In the genomic region with DNA sequence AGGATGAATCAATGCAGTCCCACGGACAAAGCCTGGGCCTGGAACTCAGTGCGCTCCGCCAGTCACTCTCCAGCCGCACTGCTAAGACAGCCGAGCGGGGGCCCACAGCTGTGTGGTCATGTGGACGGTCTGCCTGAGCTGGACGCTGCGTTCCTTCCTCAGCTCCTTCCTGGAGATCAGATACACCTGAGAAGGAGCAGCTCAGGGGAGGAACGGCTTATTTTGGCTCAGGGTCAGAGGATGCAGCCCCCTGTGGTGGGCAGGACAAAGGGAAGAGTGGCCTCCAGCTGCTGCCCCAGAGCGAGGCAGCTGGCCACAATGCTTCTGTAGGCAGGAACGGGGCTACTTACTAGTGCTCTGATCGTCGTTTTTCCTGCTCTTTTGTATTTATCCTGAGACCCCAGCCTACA, we compare ENCODE assay signal across 8 mouse cellular contexts. TPM values are rescaled to one million over a fixed set of nuclear protein-coding genes. Genes with fewer than 3 reads are reported as not detected.
DNase-seq lines count a peak whose midpoint lies in the region; ATAC-seq and TF ChIP-seq lines count a peak whose summit lies in the region.

No protein-coding gene starts in this region.

- H3K9ac ChIP-seq in lung, embryonic 14.5 days = peak overlapping the region; percentile 23; the same call in 1 of the 2 replicates
- H3K9ac ChIP-seq in forebrain, embryonic 11.5 days (ENCODE audit: low read length) = peak overlapping the region; percentile 20
- H3K9ac ChIP-seq in intestine, postnatal 0 days (ENCODE audit: low read depth, low read length) = no peak overlapping the region

- 8% methylated on average over 14 of the region's 14 CpGs for WGBS in lung, embryonic 14.5 days
- 23% methylated on average over 14 of the region's 14 CpGs for WGBS in lung, adult 2 months
- 4% methylated on average over 14 of the region's 14 CpGs for WGBS in forebrain, embryonic 11.5 days
- 19% methylated on average over 14 of the region's 14 CpGs for WGBS in intestine, postnatal 0 days

- H3K4me1 ChIP-seq in lung, embryonic 14.5 days (ENCODE audit: insufficient read depth) = no peaks in the 10 kb centered on the region
- no peaks in the 10 kb centered on the region for H3K4me1 ChIP-seq in lung, adult 2 months (ENCODE audit: control insufficient read depth, insufficient read depth, low read length)
- peaks cover 8% of the 10 kb centered on the region; the same call in 1 of the 2 replicates for H3K4me1 ChIP-seq in forebrain, embryonic 11.5 days (replicated peaks; ENCODE audit: control insufficient read depth, insufficient read depth, low read length)
- no peaks in the 10 kb centered on the region for H3K4me1 ChIP-seq in intestine, postnatal 0 days (replicated peaks; ENCODE audit: control insufficient read depth, insufficient read depth, low read length)

- peak overlapping the region; percentile 51 for H3K4me2 ChIP-seq in lung, embryonic 14.5 days
- peak overlapping the region; percentile 42 for H3K4me2 ChIP-seq in forebrain, embryonic 11.5 days (ENCODE audit: low read depth, low read length, severe bottlenecking)
- H3K4me2 ChIP-seq in intestine, postnatal 0 days (replicated peaks; ENCODE audit: low read depth) = 0 out of 2 replicates have a peak overlapping the region, but pooled peaks have one; percentile 40

- no peak overlapping the region for H3K27ac ChIP-seq in lung, embryonic 14.5 days (ENCODE audit: low read depth)
- no peak overlapping the region for H3K27ac ChIP-seq in forebrain, embryonic 11.5 days (ENCODE audit: low read depth, low read length)
- H3K27ac ChIP-seq in intestine, postnatal 0 days (ENCODE audit: low read depth, low read length) = no peak overlapping the region

- peak; percentile 48 for DNase-seq in lung, embryonic 14.5 days
- no peak for DNase-seq in lung, adult 2 months
- peak; percentile 69 for DNase-seq in forebrain, embryonic 11.5 days (ENCODE audit: low spot score)
- peak; percentile 73 for DNase-seq in retina, embryonic 14.5 days (ENCODE audit: low spot score)
- DNase-seq in layer of hippocampus, adult 8-10 months (ENCODE audit: low spot score in 2 of 2) = no peak
- no peak for DNase-seq in thymus, postnatal 0 days (ENCODE audit: low spot score)
- DNase-seq in lung, postnatal 25 days (ENCODE audit: low spot score) = no peak

- no peaks in the 10 kb centered on the region for H3K27me3 ChIP-seq in lung, embryonic 14.5 days (ENCODE audit: insufficient read depth, low read length)
- H3K27me3 ChIP-seq in forebrain, embryonic 11.5 days (ENCODE audit: control insufficient read depth, insufficient read depth, low read length) = no peaks in the 10 kb centered on the region
- H3K27me3 ChIP-seq in intestine, postnatal 0 days (replicated peaks; ENCODE audit: control insufficient read depth, insufficient read depth, low read length) = no peaks in the 10 kb centered on the region

- H3K9me3 ChIP-seq in lung, embryonic 14.5 days (ENCODE audit: low read depth, low read length) = no peaks in the 10 kb centered on the region
- no peaks in the 10 kb centered on the region for H3K9me3 ChIP-seq in forebrain, embryonic 11.5 days (ENCODE audit: control insufficient read depth, low read length)
- no peaks in the 10 kb centered on the region for H3K9me3 ChIP-seq in intestine, postnatal 0 days (ENCODE audit: control insufficient read depth)

- peak; percentile 79; the same call in 1 of the 2 replicates for ATAC-seq in lung, embryonic 14.5 days (ENCODE audit: insufficient read depth)
- peak; percentile 57; the same call in 1 of the 2 replicates for ATAC-seq in forebrain, embryonic 11.5 days (replicated peaks; ENCODE audit: low FRiP score)
- ATAC-seq in intestine, postnatal 0 days = no peak

- TF ChIP-seq CTCF in lung, embryonic 14.5 days (IDR thresholded peaks at IDR 0.05; ENCODE audit: low read depth) = no peak
- TF ChIP-seq CTCF in lung, adult 2 months (IDR thresholded peaks at IDR 0.05; ENCODE audit: insufficient read depth, low read length) = no peak
- no peak for TF ChIP-seq CTCF in intestine, postnatal 0 days (IDR thresholded peaks at IDR 0.05; ENCODE audit: low read depth)

- H3K36me3 ChIP-seq in lung, embryonic 14.5 days (ENCODE audit: insufficient read depth) = no peaks in the 10 kb centered on the region
- H3K36me3 ChIP-seq in forebrain, embryonic 11.5 days (ENCODE audit: control insufficient read depth, insufficient read depth, low read length) = no peaks in the 10 kb centered on the region
- H3K36me3 ChIP-seq in intestine, postnatal 0 days (ENCODE audit: control insufficient read depth, insufficient read depth) = no peaks in the 10 kb centered on the region

- no peak for TF ChIP-seq POLR2A in lung, adult 2 months (IDR thresholded peaks at IDR 0.05; ENCODE audit: borderline replicate concordance, extremely low read depth, low read depth, low read length)

- peak overlapping the region; percentile 17 for H3K4me3 ChIP-seq in lung, embryonic 14.5 days (ENCODE audit: low read depth, low read length)
- no peak overlapping the region for H3K4me3 ChIP-seq in lung, adult 2 months (replicated peaks; ENCODE audit: extremely low read depth, low read depth, low read length)
- 0 out of 2 replicates have a peak overlapping the region, but pooled peaks have one; percentile 5 for H3K4me3 ChIP-seq in forebrain, embryonic 11.5 days (ENCODE audit: low read depth, low read length)
- no peak overlapping the region for H3K4me3 ChIP-seq in intestine, postnatal 0 days (ENCODE audit: low read depth, low read length)

RNA-seq across cellular contexts. Expression of gene Xrcc2, which starts 51.0 kb away (rescaled TPM):
- polyA plus RNA-seq in lung, embryonic 14.5 days (2014; fragmentation: Nextera tagmentation; extraction: Ambion mirVana) = 8.5 and 10.2 TPM in 2 replicates
- polyA plus RNA-seq in lung, adult 2 months (2012; rRNA removed) = 2.8 and 3.8 TPM in 2 replicates
- polyA plus RNA-seq in forebrain, embryonic 11.5 days (2014; fragmentation: Nextera tagmentation; extraction: Ambion mirVana) = 14.9 and 19.8 TPM in 2 replicates
- polyA plus RNA-seq in intestine, postnatal 0 days (2015; fragmentation: Nextera tagmentation; extraction: Ambion mirVana) = 1.2 and 1.6 TPM in 2 replicates
- total RNA-seq in layer of hippocampus, adult 8-10 months (2022) = 1 to 10 TPM; 5.9 to 9.2 (median 7.8) TPM
- polyA plus RNA-seq in thymus, postnatal 0 days (2015; fragmentation: Nextera tagmentation; extraction: Ambion mirVana) = 5.1 and 5.6 TPM in 2 replicates

Comparison
In these comparisons a context has a peak if more than half of its experiments do, and no peak if none do; other contexts are left out.
1. DNase-seq: peak in lung, embryonic 14.5 days (single experiment), forebrain, embryonic 11.5 days (single experiment) and retina, embryonic 14.5 days (single experiment); none in lung, adult 2 months (single experiment), layer of hippocampus, adult 8-10 months (0 of 2), thymus, postnatal 0 days (single experiment) and lung, postnatal 25 days (single experiment).
2. H3K4me3 ChIP-seq: peak in lung, embryonic 14.5 days (single experiment) and forebrain, embryonic 11.5 days (single experiment); none in lung, adult 2 months (single experiment) and intestine, postnatal 0 days (single experiment).
3. Peak in every context shown above with its lines, with median percentiles within 50 percentile points of each other: H3K4me2 ChIP-seq.